Mouse (Mus musculus): ENCODE results near the gene Ppm1g. TPM values are rescaled to one million over a fixed set of nuclear protein-coding genes. Genes with fewer than 3 reads are reported as not detected.

Ppm1g gene
- total RNA-seq, 2 experiments from 2014 or later = 35.4 to 67.5 TPM

Other genes starting within 250 kb of the Ppm1g start
- gene Atraid, start 172.4 kb downstream of the Ppm1g start, total RNA-seq (2015; ENCODE audit: low replicate concordance) = 21.3 and 40.5 TPM in 2 replicates
- gene Atraid, start 172.4 kb downstream of the Ppm1g start, total RNA-seq (2017; ENCODE audit: low replicate concordance) = 22.3 and 26.8 TPM in 2 replicates
- 0.42 TPM in 1 of 2 replicates, not detected in the other for gene Slc5a6, start 171.8 kb downstream of the Ppm1g start, total RNA-seq (2015; ENCODE audit: low replicate concordance)
- 0.98 TPM in 1 of 2 replicates, not detected in the other for gene Slc5a6, start 171.8 kb downstream of the Ppm1g start, total RNA-seq (2017; ENCODE audit: low replicate concordance)
- gene Cad, start 165.9 kb downstream of the Ppm1g start, total RNA-seq (2015; ENCODE audit: low replicate concordance) = 6.5 and 16.3 TPM in 2 replicates
- 6.7 and 10.6 TPM in 2 replicates for gene Cad, start 165.9 kb downstream of the Ppm1g start, total RNA-seq (2017; ENCODE audit: low replicate concordance)
- not detected in 2 replicates for gene Dnajc5g, start 114.4 kb downstream of the Ppm1g start, total RNA-seq (2015; ENCODE audit: low replicate concordance)
- gene Dnajc5g, start 114.4 kb downstream of the Ppm1g start, total RNA-seq (2017; ENCODE audit: low replicate concordance) = 0.70 TPM in 1 of 2 replicates, not detected in the other
- gene Slc30a3, start 112.5 kb downstream of the Ppm1g start, total RNA-seq (2015; ENCODE audit: low replicate concordance) = not detected in 2 replicates
- not detected in 2 replicates for gene Slc30a3, start 112.5 kb downstream of the Ppm1g start, total RNA-seq (2017; ENCODE audit: low replicate concordance)
- not detected in 2 replicates for gene Trim54, start 104.0 kb downstream of the Ppm1g start, total RNA-seq (2015; ENCODE audit: low replicate concordance)
- gene Trim54, start 104.0 kb downstream of the Ppm1g start, total RNA-seq (2017; ENCODE audit: low replicate concordance) = not detected in 2 replicates
- gene Ucn, start 81.9 kb downstream of the Ppm1g start, total RNA-seq (2015; ENCODE audit: low replicate concordance) = not detected in 2 replicates
- gene Ucn, start 81.9 kb downstream of the Ppm1g start, total RNA-seq (2017; ENCODE audit: low replicate concordance) = not detected in 2 replicates
- 9.4 and 11.1 TPM in 2 replicates for gene Mpv17, start 66.4 kb downstream of the Ppm1g start, total RNA-seq (2015; ENCODE audit: low replicate concordance)
- 10.7 and 12.7 TPM in 2 replicates for gene Mpv17, start 66.4 kb downstream of the Ppm1g start, total RNA-seq (2017; ENCODE audit: low replicate concordance)
- not detected in 2 replicates for gene Gm29609, start 40.8 kb downstream of the Ppm1g start, total RNA-seq (2015; ENCODE audit: low replicate concordance)
- gene Gm29609, start 40.8 kb downstream of the Ppm1g start, total RNA-seq (2017; ENCODE audit: low replicate concordance) = not detected in 2 replicates
- 29.7 and 32.5 TPM in 2 replicates for gene Gtf3c2, start 40.5 kb downstream of the Ppm1g start, total RNA-seq (2015; ENCODE audit: low replicate concordance)
- gene Gtf3c2, start 40.5 kb downstream of the Ppm1g start, total RNA-seq (2017; ENCODE audit: low replicate concordance) = 24.8 and 30.7 TPM in 2 replicates
- gene Snx17, start 27.5 kb downstream of the Ppm1g start, total RNA-seq (2015; ENCODE audit: low replicate concordance) = 2.9 and 17.1 TPM in 2 replicates
- gene Snx17, start 27.5 kb downstream of the Ppm1g start, total RNA-seq (2017; ENCODE audit: low replicate concordance) = 12.3 and 15.8 TPM in 2 replicates
- 9.8 and 42.1 TPM in 2 replicates for gene Eif2b4, start 27.3 kb downstream of the Ppm1g start, total RNA-seq (2015; ENCODE audit: low replicate concordance)
- gene Eif2b4, start 27.3 kb downstream of the Ppm1g start, total RNA-seq (2017; ENCODE audit: low replicate concordance) = 13.5 and 18.7 TPM in 2 replicates
- gene Zfp513, start 18.4 kb downstream of the Ppm1g start, total RNA-seq (2015; ENCODE audit: low replicate concordance) = 2.3 and 4.8 TPM in 2 replicates
- gene Zfp513, start 18.4 kb downstream of the Ppm1g start, total RNA-seq (2017; ENCODE audit: low replicate concordance) = 5.5 and 5.9 TPM in 2 replicates
- 20.1 and 31.5 TPM in 2 replicates for gene Nrbp1, start 20.2 kb upstream of the Ppm1g start, total RNA-seq (2015; ENCODE audit: low replicate concordance)
- 23.0 and 28.1 TPM in 2 replicates for gene Nrbp1, start 20.2 kb upstream of the Ppm1g start, total RNA-seq (2017; ENCODE audit: low replicate concordance)
- not detected in 2 replicates for gene Gm9970, start 20.5 kb upstream of the Ppm1g start, total RNA-seq (2015; ENCODE audit: low replicate concordance)
- gene Gm9970, start 20.5 kb upstream of the Ppm1g start, total RNA-seq (2017; ENCODE audit: low replicate concordance) = not detected in 2 replicates
- gene Krtcap3, start 31.0 kb upstream of the Ppm1g start, total RNA-seq (2015; ENCODE audit: low replicate concordance) = 1.5 TPM in 1 of 2 replicates, not detected in the other
- gene Krtcap3, start 31.0 kb upstream of the Ppm1g start, total RNA-seq (2017; ENCODE audit: low replicate concordance) = 4.0 and 4.6 TPM in 2 replicates
- gene Ift172, start 70.4 kb upstream of the Ppm1g start, total RNA-seq (2015; ENCODE audit: low replicate concordance) = 0.58 and 3.1 TPM in 2 replicates
- gene Ift172, start 70.4 kb upstream of the Ppm1g start, total RNA-seq (2017; ENCODE audit: low replicate concordance) = 5.6 and 7.9 TPM in 2 replicates
- gene Fndc4, start 75.4 kb upstream of the Ppm1g start, total RNA-seq (2015; ENCODE audit: low replicate concordance) = not detected in 2 replicates
- gene Fndc4, start 75.4 kb upstream of the Ppm1g start, total RNA-seq (2017; ENCODE audit: low replicate concordance) = 0.34 TPM in 1 of 2 replicates, not detected in the other
- not detected in 2 replicates for gene Gckr, start 76.8 kb upstream of the Ppm1g start, total RNA-seq (2015; ENCODE audit: low replicate concordance)
- not detected in 2 replicates for gene Gckr, start 76.8 kb upstream of the Ppm1g start, total RNA-seq (2017; ENCODE audit: low replicate concordance)
- 5.0 and 5.9 TPM in 2 replicates for gene Zfp512, start 231.7 kb upstream of the Ppm1g start, total RNA-seq (2015; ENCODE audit: low replicate concordance)
- 13.8 and 16.1 TPM in 2 replicates for gene Zfp512, start 231.7 kb upstream of the Ppm1g start, total RNA-seq (2017; ENCODE audit: low replicate concordance)

Data from erythroblast, adult 5-6 weeks (primary cell).